Mouse (Mus musculus) 416B (cell line): ENCODE results near the gene Cyb5rl.
"Not testable (repeated sequence)": the region's sequence is repeated elsewhere in the genome, so short reads cannot be mapped to it uniquely, and the experiment has no call there.

Source experiments
- DNase-seq: peaks from one replicate; pipeline ENCODE4 v3.0.0; 2011; ENCODE audit warnings: low read depth

The Cyb5rl gene

DNA sequence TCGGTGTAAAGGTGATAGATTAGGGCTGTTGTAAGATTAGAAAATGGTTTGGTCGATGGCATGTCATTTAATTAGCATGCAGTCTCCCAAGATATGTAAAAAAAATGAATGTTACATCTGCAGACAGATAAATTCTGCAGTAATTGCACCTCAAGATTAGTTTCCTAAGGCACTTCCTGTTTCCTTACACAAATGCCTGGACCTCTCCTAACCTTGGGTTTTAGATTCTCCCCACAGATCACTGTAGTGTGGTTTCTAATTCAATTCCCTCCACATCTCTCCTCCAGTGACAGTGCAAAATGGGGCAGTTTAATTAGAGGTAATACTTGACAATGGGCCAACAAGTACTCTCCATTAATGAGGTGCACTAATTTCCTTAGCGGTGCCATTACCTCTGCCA, 3.6 kb upstream of the Cyb5rl start:
- no peak for DNase-seq

DNA sequence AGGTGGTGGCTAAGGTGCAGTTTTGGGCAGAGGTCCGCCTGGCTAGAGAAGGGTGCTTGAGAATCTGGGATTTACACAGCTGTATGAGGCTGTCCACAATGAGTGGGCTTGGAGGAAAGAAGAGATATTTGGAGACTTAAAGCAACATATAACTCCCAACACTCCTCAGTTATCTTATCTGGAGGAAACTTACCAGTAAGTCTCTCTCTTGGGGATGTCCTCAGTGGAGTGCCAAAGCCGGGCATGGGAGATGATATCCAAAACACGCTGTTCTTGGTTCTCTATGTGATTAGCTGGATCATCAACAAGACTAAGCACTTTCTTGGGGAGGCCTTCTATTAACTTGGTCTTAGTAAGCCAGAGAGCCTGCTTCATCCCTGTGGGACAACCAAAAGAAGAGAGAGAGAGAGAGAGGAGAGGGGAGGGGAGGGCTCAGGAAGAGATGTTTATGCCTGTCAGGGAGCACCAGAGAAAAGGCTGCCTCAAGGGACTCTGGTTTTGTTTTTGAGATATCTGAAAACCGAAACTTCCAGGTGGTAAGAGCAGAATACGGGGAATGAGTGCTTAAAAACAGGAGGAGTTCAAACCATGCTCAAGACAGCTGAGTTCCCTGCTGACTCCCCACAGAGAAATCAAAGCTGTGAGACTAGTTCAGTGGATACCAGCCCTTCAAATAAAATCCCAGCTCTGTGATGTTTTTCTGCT, 2.2 kb upstream of the Cyb5rl start:
- no peak for DNase-seq

DNA sequence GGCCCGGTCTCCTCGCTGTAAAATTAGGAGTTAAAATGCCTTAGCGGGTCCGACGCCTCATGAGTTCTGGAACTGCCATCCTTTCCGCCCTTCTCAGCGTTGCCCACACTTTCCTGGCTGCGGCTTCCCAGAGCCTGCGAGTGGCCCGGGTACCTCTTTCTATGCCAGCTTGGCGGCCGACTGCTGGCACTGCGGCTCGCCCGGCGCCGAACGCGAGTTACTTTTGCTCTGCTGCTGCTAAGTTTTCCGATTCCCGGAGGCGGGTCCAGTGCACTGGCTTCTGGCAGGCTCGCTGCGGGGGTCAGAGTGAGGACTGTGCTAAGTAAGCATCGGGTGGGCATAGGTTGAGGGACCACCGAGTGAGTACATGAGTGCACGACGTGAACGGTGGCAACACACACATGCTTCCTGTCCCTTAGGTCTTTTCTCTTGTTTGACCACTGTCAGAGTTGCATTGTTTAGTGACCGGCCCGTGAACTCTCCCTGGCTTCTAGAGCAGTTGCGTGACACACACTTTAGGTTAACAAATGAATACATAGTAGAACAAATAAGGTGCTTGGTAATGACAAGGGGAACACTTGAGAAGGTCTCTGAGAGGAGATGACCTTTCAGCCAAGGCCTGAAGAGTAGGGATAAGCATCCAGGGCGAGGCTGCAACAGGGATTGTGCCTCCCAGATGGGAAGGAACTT, 508 bp downstream of the Cyb5rl start:
- DNase-seq = no peak

DNA sequence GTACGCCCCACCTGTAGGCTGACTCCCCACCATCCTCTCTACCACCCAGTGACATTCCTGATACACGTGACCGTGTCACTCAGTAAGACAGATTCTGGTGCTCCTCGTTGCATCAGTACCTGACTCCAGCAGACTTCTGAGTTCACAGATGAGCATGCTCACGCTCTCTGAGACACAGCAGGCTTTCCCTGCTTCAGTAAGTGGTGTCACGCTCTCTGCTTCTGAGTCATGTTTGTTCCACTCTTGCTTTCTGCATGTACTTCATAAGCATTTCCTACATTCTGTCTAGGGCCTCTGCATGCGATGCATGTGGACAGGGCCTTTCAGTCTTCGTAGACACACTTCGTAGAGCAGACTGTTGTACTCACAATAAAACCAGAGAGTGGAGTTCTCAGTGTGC, 5.6 kb downstream of the Cyb5rl start:
- no peak for DNase-seq

DNA sequence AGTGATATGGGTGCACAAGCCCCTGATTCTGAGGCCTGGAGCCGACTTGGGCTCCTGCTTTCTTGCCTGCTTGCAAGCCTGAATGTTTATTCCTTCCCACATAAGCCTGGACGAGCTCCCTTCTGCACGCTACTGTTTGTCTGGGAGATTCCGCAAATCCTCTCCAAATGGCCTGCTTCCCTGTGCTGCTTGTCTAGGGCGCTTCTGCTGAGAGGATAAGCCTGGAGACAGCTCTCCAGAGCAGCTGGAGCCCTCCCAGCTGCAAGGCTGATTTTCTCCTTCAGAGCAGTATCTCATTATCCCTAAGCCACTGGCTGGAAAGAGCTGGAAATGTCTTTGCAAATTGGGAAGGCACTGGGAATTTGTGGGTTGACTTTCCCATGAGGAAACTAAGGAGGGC, 8.7 kb downstream of the Cyb5rl start:
- no peak for DNase-seq

DNA sequence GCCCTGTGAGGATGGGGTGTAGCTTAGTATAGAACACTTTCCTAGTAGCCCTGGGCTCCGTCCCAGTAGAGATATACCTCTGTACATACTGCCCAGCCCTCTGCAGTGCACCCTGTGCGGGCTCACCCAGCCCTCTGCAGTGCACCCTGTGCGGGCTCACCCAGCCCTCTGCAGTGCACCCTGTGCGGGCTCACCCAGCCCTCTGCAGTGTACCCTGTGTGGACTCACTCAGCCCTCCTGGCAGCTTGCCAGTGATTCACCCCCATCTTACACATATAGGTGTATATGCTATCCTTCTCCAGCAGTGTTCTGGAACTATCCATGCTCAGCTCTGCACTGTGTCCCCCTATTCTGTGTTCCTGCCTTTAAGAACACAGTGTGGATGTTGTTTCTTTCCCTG, 12.1 kb downstream of the Cyb5rl start:
- no peak for DNase-seq

DNA sequence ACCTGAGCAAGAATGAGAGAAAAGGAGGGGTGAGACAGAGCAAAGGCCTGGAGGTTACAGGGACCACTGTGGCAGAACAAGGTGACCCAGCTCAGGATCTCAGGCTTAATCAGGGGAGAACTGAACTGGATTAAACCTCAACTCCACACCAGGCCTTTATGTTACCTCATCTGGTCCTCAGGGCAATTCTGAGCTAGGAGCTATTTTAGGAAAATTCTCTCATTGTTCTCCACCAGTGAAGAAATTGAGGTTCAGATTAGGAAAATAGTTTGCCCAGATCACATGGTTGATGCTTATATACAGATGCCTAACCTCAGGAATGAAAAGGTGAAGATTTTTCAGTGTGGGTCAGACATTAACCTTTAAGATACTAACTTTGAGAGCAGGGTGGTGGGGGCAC, 12.9 kb downstream of the Cyb5rl start:
- no peak for DNase-seq

DNA sequence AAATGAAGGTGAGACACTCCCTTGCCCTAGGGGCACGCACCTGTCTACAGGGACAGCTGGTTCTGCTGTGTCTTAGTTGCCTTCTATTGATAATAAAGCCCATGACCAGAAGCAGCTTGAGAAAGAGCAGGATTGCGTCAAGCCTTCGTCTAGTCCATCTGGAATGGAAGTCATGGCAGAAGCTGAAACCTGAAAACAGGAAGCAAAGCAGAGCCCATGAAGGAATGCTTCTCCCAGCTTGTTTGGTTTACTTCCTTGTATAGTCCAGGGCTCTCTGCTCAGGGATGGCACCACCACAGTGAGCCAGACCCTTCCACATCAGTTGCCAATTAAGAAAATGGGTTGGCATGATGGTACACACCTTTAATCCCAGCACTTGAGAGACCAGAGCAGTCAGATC, 15.4 kb downstream of the Cyb5rl start:
- DNase-seq = no peak

DNA sequence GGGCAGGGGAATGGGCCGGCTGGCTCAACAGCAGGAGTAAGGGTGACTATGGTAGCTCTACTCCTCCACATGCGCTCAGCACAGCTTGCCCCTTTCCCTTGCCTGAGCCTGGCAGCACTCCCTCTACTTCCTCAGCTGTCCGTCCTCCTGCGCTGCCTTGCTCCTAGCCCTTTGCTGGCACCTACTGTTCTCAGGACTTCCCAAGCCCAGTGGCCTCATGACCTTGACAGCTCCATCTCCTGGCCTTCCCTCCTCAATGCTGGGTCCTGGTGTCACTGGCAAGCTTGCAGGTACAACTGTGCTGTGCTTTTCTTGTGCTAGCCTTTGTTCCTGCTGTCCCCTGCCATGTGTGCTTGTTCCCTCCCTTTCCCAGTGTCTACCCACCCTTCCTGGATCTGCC, 16.3 kb downstream of the Cyb5rl start:
- no peak for DNase-seq

DNA sequence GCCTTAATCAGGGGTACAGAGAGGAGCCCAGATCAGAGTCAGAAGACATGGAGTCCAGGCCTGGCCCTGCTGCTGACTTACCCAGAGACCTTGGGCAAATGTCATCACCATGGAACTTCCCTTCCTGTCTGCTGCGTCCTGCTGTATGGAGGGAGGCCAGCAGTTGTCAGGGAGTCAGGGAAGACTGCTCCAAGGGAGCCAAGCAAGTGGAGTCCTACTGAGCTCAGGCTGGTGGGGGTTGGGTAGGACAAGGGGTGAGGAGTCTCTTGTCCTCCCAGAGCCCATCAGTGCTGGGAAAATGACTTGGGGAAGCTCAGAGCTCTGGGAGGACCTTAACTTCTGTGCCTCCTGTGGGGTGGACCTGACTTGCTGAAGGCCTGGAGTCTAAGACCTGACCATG, 17.6 kb downstream of the Cyb5rl start:
- DNase-seq = no peak

DNA sequence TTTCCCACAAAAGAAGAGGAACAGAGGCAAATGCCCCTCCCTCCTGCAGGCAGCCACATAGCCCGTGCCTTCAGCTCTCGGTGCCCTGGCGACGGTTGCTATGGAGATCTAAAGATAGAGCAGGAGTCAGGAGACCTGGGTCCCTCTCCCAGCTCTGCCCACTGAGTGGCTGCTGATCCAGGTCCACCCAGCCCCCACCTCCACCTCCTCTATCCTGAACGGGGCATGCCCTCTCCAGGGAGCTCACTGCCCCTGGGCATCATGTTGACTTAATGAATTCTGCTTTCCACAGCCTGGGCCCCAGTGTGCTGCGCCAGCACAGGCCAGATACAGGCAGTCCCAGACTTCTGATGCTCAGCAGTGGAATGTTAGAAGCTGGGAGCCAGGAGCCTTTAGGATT, 18.1 kb downstream of the Cyb5rl start:
- DNase-seq = no peak

DNA sequence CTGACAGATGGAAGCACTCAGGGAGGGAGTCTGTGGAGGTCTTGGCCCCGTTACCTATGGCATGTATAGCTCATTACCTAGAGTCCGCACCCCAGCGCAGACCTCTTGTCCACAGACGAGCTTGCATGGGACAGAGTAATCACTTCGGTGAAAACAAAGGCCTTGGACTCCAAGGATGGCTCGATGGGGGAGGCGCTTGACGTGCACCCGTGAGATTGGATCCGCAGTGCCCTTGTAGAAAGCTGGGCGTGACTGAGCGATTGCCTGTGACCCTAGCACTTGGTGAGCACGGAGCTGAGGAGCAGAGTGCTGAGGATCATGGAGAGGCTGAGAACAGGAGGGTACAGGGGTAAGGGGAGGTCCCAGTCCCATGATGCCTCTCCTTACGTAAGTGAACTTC, 24.9 kb downstream of the Cyb5rl start:
- DNase-seq = no peak

DNA sequence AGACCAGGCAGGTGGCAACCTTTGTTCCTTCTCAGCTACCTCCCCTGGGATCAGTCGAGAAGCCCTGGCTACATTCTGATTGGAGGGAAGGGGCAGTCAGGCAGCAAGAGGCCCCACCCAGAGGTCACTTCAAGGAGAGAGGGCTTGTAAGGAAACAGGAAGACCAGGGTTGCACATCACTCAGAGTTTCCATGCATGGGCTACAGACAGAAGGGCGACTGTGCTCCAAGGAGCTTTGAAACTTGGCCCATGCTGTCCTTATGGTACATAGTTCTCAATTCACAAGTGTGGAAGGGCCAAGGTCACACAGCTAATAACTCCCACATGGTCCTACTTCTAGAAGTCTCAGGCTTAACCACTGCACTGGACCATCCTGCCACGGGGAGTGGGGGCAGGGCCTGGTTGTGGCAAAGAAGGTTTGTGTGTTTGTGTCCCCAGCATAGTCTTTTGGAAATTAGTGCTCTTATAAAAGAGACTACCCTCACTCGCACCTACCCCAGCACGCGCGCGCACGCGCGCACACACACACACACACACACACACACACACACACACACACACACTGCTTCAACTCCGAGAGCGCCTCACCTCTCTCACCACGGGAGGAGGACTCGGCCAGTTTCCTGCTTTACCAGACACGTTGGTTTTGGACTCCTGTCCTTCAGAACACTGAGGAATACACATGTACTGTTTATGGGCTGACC, 27.8 kb downstream of the Cyb5rl start:
- peak; percentile 36 for DNase-seq

DNA sequence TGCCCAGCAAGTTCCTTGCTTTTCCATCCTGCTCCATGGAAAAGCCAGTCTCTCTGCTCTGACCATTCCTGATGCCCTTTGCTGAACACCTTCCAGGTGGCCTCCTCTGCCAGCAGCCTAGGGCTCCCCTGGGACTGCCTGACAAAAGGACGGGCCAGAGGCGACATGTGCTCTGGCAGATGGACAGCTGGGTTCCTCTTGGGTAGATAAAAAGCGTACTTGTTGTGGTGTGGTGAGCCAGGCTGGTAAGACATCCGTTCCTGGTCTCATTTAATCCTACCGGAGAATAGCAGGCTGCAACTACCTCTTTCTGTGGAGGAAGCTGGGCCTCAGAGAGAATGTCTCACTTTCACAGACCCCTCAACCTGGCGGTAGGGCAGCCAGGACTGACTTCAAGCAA, 29.3 kb downstream of the Cyb5rl start:
- DNase-seq = peak; percentile 64

DNA sequence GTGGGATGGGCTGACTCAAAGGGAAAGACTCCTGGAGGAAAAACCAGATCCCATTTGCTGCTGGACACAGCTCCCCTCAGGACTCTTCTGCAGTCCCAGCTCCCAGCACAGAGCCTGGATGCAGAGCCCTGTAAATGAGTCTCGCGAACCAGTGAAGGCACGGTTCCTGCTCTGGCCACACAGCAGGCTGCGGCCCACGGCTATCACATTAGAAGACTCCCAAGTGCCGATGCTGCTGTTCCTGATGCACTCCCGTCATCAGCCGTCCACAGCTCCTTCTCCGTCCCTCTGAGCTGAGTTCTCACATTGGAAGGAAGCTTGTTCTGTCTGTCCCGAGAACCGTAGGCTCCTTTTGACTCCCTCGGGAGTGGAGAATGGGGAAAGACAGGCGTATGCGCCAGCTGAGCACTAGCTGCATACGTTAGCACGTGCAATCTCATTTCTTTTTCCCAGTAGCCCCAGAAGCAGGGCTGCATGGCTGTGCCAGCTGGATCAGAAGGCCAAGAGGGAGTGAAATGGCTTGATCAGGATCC, 30.1 kb downstream of the Cyb5rl start, which contains the start of gene Cdcp2:
Cdcp2 (plus strand) TSS at position 51 of the 533 bp plus-strand sequence.
- no peak for DNase-seq

DNA sequence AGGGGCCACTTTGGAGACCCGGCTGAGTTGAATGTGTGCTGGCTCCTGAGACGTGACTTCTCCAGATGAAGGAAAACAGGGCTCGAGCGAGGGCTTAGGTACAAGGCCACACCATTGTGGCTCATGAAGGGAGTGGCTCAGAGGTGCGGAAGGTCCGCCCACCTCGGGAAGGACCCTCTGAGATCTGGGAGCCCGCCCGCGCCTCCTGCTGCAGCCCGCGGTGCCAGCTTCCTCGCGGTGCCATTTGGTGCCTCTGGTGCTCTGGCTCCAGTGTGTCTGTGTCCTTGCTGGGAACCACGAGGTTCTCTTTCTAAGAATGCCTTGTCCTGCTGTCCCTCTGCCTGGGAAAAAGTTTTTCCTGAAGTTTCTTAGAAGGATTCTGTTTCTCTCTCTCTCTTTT, 31.1 kb downstream of the Cyb5rl start:
- no peak for DNase-seq

DNA sequence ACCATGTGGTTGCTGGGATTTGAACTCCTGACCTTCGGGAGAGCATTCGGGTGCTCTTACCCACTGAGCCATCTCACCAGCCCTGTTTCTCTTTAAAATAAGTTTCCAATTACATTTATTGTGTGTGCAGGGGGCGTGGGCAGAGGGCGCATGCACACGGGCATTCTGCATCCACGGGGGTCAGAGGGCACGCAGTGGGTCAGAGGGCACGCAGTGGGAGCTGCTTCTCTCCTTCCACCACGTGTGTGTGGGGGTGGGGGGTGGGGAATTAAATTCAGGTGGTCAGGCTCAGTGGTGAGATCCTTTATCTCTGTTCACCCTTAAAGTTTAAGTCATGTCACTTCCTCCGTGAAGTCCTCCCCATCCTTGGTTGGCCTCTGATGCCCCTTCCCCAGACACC, 31.6 kb downstream of the Cyb5rl start:
- DNase-seq = no peak

DNA sequence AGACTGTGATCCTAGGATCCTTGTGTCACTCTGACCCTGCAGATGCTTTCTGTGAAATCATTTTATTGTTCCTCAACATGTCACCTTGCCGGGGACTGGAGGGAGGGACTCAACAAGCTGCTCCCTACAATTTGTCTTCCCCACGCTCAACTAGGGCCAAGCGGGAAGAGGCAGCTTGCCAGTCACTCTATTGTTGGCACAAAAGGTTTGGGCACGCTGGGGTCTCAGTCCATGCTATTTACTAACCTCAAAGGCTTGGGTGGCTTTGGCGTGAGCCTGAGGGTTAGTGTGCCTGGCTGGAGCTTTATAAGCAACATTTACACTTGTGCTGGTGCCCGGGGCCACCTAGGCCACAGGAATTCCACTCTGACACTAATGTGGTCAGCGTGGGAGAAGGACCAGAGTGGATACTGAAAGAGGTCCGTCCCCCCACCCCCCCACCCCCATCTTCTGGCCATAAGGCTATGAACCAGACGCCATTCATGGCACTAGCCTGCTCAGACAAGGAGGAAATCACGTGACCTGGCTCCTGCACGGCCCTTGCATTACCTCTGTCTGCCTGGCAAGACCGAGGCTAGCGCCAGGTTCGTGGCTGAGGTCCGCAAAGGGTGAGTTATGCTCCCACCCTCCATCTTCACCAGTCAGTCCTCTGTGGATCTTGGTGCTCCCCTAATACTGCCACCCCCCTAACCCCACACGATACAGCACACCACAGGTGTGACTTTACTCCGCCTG, 32.2 kb downstream of the Cyb5rl start:
- DNase-seq = peak; percentile 45

DNA sequence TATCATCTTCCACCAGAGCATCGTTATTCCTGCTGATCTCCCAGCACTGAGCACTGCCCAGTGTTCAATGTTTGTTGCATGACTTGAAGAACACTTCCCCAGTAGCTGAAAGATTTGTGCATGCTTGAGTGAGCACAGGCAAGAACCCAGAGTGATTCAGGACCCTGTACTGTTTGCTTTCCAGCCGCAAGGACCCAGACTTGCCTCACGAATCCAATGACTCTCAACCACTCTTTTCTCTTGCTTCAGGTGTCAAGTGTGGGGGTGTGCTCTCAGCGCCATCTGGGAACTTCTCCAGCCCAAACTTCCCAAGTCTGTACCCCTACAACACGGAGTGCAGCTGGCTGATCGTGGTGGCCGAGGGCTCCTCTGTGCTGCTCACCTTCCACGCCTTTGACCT, 35.4 kb downstream of the Cyb5rl start:
- DNase-seq = no peak

DNA sequence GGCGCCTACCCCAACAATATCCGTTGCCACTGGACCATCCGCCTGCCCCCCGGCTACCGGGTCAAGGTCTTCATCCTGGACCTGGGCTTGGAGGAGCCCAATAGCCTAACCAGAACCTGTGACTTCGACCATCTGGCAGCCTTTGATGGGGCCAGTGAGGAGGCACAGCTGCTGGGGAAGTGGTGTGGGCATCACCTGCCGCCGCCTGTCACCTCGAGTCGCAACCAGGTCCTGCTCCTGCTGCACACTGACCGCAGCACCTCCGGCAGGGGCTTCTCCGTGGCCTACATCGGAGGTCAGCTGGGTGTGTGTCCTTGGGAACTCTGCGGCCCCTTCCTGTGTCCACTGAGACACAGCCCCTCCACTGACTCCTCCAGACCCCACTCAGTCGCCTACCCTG, 40.0 kb downstream of the Cyb5rl start:
- DNase-seq = no peak

DNA sequence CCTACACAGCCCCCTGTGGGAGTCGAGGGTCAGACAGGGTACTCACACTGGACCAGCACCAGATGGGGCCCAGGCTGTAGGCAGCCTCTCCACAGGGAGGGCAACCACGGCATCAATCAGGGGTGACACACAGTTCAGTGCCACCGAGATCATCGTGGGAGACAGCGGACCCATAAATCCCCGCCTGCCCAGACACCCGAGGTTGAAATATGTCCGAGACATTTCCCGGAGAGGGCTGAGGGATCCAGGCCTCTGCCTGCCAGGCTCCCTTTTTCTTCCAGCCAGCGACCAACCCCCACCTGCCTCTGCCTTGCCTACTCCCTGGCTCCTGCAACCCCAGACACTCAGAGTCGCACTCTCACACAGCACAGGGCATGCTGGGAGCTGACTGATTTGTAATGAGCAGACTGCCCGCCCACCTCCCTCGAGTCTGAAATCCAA, 41.5 kb downstream of the Cyb5rl start:
- DNase-seq = no peak

DNA sequence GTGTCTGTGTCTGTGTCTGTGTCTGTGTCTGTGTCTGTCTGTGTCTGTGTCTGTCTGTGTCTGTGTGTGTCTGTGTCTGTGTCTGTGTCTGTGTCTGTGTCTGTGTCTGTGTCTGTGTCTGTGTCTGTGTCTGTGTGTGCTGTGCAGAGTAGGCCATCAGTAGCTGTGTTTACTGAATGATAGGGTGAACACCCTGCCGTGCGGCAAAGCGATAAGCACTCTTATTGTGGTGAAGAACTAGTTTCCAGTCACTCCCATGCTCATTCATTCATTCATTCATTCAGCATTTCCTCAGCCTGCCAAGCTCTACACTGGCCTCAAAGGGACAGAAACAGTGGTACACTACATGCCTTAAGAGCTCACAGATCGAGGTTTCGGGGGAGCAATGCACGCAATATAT, 42.4 kb downstream of the Cyb5rl start:
- not testable (repeated sequence) for DNase-seq
